Mouse (Mus musculus): ENCODE results near the gene March7. TPM values are rescaled to one million over a fixed set of nuclear protein-coding genes. Genes with fewer than 3 reads are reported as not detected.

The March7 gene
- total and polyA plus RNA-seq, 3 experiments = 32.3 to 36.4 TPM; not detected in 1

- no peaks in the 10 kb centered on the region for H3K27me3 ChIP-seq (ENCODE audit: control insufficient read depth in 1 of 2, insufficient read depth in 2 of 2, low read length in 2 of 2)
- H3K4me1 ChIP-seq (ENCODE audit: control insufficient read depth in 1 of 2, insufficient read depth in 2 of 2, low read length in 2 of 2) = no peaks in the 10 kb centered on the region
- TF ChIP-seq TAL1 (IDR thresholded peaks at IDR 0.05; ENCODE audit: low read length) (no peak), ELF1 (IDR thresholded peaks at IDR 0.05; ENCODE audit: low read depth, low read length) (no peak), KAT2A (conservative IDR thresholded peaks at IDR 0.05; ENCODE audit: low read depth, low read length) (no peak), MAX (IDR thresholded peaks at IDR 0.05; ENCODE audit: low read length) (no peak), GABPA (IDR thresholded peaks at IDR 0.05; ENCODE audit: low read depth, low read length) (no peak), UBTF (IDR thresholded peaks at IDR 0.05; ENCODE audit: borderline replicate concordance, insufficient read depth, low read depth, low read length) (no peak), GATA1 (IDR thresholded peaks at IDR 0.05; ENCODE audit: low read depth, low read length) (no peak), CHD2 (IDR thresholded peaks at IDR 0.05; ENCODE audit: low read length) (no peak), NELFE (IDR thresholded peaks at IDR 0.05; ENCODE audit: low read depth, low read length) (no peak), ZNF384 (IDR thresholded peaks at IDR 0.05; ENCODE audit: low read depth, low read length) (no peak), BHLHE40 (IDR thresholded peaks at IDR 0.05; ENCODE audit: borderline replicate concordance, low read depth, low read length) (no peak), USF1 (IDR thresholded peaks at IDR 0.05; ENCODE audit: low read depth, low read length) (no peak), ZMIZ1 (IDR thresholded peaks at IDR 0.05; ENCODE audit: low read depth, low read length) (no peak), TBP (IDR thresholded peaks at IDR 0.05; ENCODE audit: low read depth, low read length) (no peak), MYC (IDR thresholded peaks at IDR 0.05; ENCODE audit: low read depth, low read length) (no peak), EP300 (IDR thresholded peaks at IDR 0.05; ENCODE audit: low read depth in 1 of 2, low read length in 2 of 2) (no peak), MYB (IDR thresholded peaks at IDR 0.05; ENCODE audit: low read depth, low read length) (no peak), TCF12 (IDR thresholded peaks at IDR 0.05; ENCODE audit: low read depth, low read length) (no peak), MAFK (IDR thresholded peaks at IDR 0.05; ENCODE audit: borderline replicate concordance, low read depth, low read length) (no peak)
- H3K9ac ChIP-seq (ENCODE audit: control insufficient read depth, low read depth, low read length, poor library complexity, severe bottlenecking) = no peak overlapping the region
- no peak overlapping the region for H3K27ac ChIP-seq (ENCODE audit: control insufficient read depth, low read depth, low read length)
- H3K9me3 ChIP-seq (replicated peaks; ENCODE audit: insufficient read depth, low read length) = no peaks in the 10 kb centered on the region
- H3K4me3 ChIP-seq (ENCODE audit: control insufficient read depth in 1 of 2, insufficient read depth in 1 of 2, low read depth in 2 of 2, low read length in 2 of 2) = no peak overlapping the region
- no peaks in the 10 kb centered on the region for H3K79me2 ChIP-seq (ENCODE audit: control insufficient read depth, insufficient read depth, low read length, poor library complexity)
- DNase-seq (ENCODE audit: low read depth, low spot score) = no peak
- no peaks in the 10 kb centered on the region for H3K36me3 ChIP-seq (ENCODE audit: control insufficient read depth in 1 of 2, insufficient read depth in 2 of 2, low read length in 2 of 2)
These were observed 47.1 kb downstream of the March7 start for GRCm38 (mm10) chr2:60256751-60257150.

DNA sequence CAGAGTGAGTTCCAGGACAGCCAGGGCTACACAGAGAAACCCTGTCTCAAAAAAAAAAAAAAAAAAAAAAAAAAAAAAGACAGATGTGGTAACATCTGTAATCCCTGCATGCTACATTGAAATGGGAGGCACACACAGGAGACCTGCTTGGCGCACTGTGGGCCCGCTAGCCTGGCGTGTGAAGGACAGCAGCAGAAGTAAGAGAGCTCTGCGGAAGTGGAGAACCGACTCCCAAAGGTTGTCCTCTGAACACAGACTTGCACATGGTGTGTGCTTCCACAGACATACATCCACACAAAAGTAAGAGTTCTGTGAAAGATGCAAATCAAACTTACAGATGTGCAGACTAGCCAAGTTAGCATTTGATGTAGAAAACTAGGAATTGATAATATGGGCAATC, 49.5 kb downstream of the March7 start:
- no peaks in the 10 kb centered on the region for H3K4me1 ChIP-seq (ENCODE audit: control insufficient read depth in 1 of 2, insufficient read depth in 2 of 2, low read length in 2 of 2)
- H3K4me3 ChIP-seq (ENCODE audit: control insufficient read depth in 1 of 2, insufficient read depth in 1 of 2, low read depth in 2 of 2, low read length in 2 of 2) = no peak overlapping the region
- TF ChIP-seq RCOR1 (IDR thresholded peaks at IDR 0.05; ENCODE audit: low read depth, low read length) = no peak
- TF ChIP-seq NELFE (IDR thresholded peaks at IDR 0.05; ENCODE audit: low read depth, low read length) = no peak
- TF ChIP-seq MAZ (IDR thresholded peaks at IDR 0.05; ENCODE audit: low read depth, low read length) = no peak
- no peak for TF ChIP-seq MYC (IDR thresholded peaks at IDR 0.05; ENCODE audit: low read depth, low read length)
- TF ChIP-seq TCF12 (IDR thresholded peaks at IDR 0.05; ENCODE audit: low read depth, low read length) = no peak
- no peak for TF ChIP-seq ELF1 (IDR thresholded peaks at IDR 0.05; ENCODE audit: low read depth, low read length)
- no peak for TF ChIP-seq TBP (IDR thresholded peaks at IDR 0.05; ENCODE audit: low read depth, low read length)
- no peak for TF ChIP-seq MAX (IDR thresholded peaks at IDR 0.05; ENCODE audit: low read length)
- TF ChIP-seq EP300 (IDR thresholded peaks at IDR 0.05; ENCODE audit: low read depth in 1 of 2, low read length in 2 of 2) = no peak
- TF ChIP-seq GABPA (IDR thresholded peaks at IDR 0.05; ENCODE audit: low read depth, low read length) = no peak
- TF ChIP-seq CHD2 (IDR thresholded peaks at IDR 0.05; ENCODE audit: low read length) = no peak
- no peak for TF ChIP-seq ZNF384 (IDR thresholded peaks at IDR 0.05; ENCODE audit: low read depth, low read length)
- H3K9me3 ChIP-seq (replicated peaks; ENCODE audit: insufficient read depth, low read length) = no peaks in the 10 kb centered on the region
- DNase-seq (ENCODE audit: low read depth, low spot score) = no peak
- H3K27me3 ChIP-seq (ENCODE audit: control insufficient read depth in 1 of 2, insufficient read depth in 2 of 2, low read length in 2 of 2) = no peaks in the 10 kb centered on the region
- H3K36me3 ChIP-seq (ENCODE audit: control insufficient read depth in 1 of 2, insufficient read depth in 2 of 2, low read length in 2 of 2) = no peaks in the 10 kb centered on the region
- no peak overlapping the region for H3K9ac ChIP-seq (ENCODE audit: control insufficient read depth, low read depth, low read length, poor library complexity, severe bottlenecking)
- no peaks in the 10 kb centered on the region for H3K79me2 ChIP-seq (ENCODE audit: control insufficient read depth, insufficient read depth, low read length, poor library complexity)
- no peak overlapping the region for H3K27ac ChIP-seq (ENCODE audit: control insufficient read depth, low read depth, low read length)

Measured in MEL (cell line).